Mouse (Mus musculus): ENCODE measurements around the gene Nadk. TPM values are rescaled to one million over a fixed set of nuclear protein-coding genes. Genes with fewer than 3 reads are reported as not detected.
A peak's percentile ranks its signal among the peaks of the same experiment; 100 is the strongest.

Gene Nadk
- polyA plus RNA-seq, 1 experiment = 116 TPM

GRCm38 (mm10) chr4:155578336-155579125 is 16.4 kb downstream of the Nadk start:
- H3K4me1 ChIP-seq (ENCODE audit: control insufficient read depth, insufficient read depth, low read length) = peaks cover 6% of the 10 kb centered on the region
- H3K27ac ChIP-seq (ENCODE audit: insufficient read depth, low read length) = no peak overlapping the region
- H3K4me3 ChIP-seq (ENCODE audit: insufficient read depth, low read length) = no peak overlapping the region
- TF ChIP-seq CTCF (IDR thresholded peaks at IDR 0.05; ENCODE audit: borderline replicate concordance, insufficient read depth, low read length) (no peak), POLR2A (IDR thresholded peaks at IDR 0.05; ENCODE audit: low read depth, low read length) (no peak)

- TF ChIP-seq POLR2A (IDR thresholded peaks at IDR 0.05; ENCODE audit: low read depth, low read length) (no peak), CTCF (IDR thresholded peaks at IDR 0.05; ENCODE audit: borderline replicate concordance, insufficient read depth, low read length) (0 out of 2 replicates have a peak, but pooled peaks have one; percentile 28)
- peaks cover 6% of the 10 kb centered on the region for H3K4me1 ChIP-seq (ENCODE audit: control insufficient read depth, insufficient read depth, low read length)
- H3K4me3 ChIP-seq (ENCODE audit: insufficient read depth, low read length) = no peak overlapping the region
- H3K27ac ChIP-seq (ENCODE audit: insufficient read depth, low read length) = no peak overlapping the region
Observed at GRCm38 (mm10) chr4:155580420-155580819, 18.2 kb downstream of the Nadk start.

- Histone ChIP-seq H3K4me1 (ENCODE audit: control insufficient read depth, insufficient read depth, low read length) (peaks cover 6% of the 10 kb centered on the region), H3K27ac (ENCODE audit: insufficient read depth, low read length) (peak overlapping the region; percentile 62), H3K4me3 (ENCODE audit: insufficient read depth, low read length) (0 out of 2 replicates have a peak overlapping the region, but pooled peaks have one; percentile 5)
- TF ChIP-seq POLR2A (IDR thresholded peaks at IDR 0.05; ENCODE audit: low read depth, low read length) (no peak), CTCF (IDR thresholded peaks at IDR 0.05; ENCODE audit: borderline replicate concordance, insufficient read depth, low read length) (no peak)
Observed at GRCm38 (mm10) chr4:155582279-155582905, 20.2 kb downstream of the Nadk start.

- H3K4me1 ChIP-seq (ENCODE audit: control insufficient read depth, insufficient read depth, low read length) = no peaks in the 10 kb centered on the region
- TF ChIP-seq CTCF (IDR thresholded peaks at IDR 0.05; ENCODE audit: borderline replicate concordance, insufficient read depth, low read length) (no peak), POLR2A (IDR thresholded peaks at IDR 0.05; ENCODE audit: low read depth, low read length) (no peak)
- no peak overlapping the region for H3K27ac ChIP-seq (ENCODE audit: insufficient read depth, low read length)
- H3K4me3 ChIP-seq (ENCODE audit: insufficient read depth, low read length) = no peak overlapping the region
Observed at GRCm38 (mm10) chr4:155589356-155589755, 27.2 kb downstream of the Nadk start.

- no peak overlapping the region for H3K27ac ChIP-seq (ENCODE audit: insufficient read depth, low read length)
Observed at GRCm38 (mm10) chr4:155591012-155591719, 29.0 kb downstream of the Nadk start.

GRCm38 (mm10) chr4:155593780-155594179 is 31.6 kb downstream of the Nadk start:
- Histone ChIP-seq H3K4me3 (ENCODE audit: insufficient read depth, low read length) (no peak overlapping the region), H3K4me1 (ENCODE audit: control insufficient read depth, insufficient read depth, low read length) (no peaks in the 10 kb centered on the region), H3K27ac (ENCODE audit: insufficient read depth, low read length) (no peak overlapping the region)
- TF ChIP-seq POLR2A (IDR thresholded peaks at IDR 0.05; ENCODE audit: low read depth, low read length) (no peak), CTCF (IDR thresholded peaks at IDR 0.05; ENCODE audit: borderline replicate concordance, insufficient read depth, low read length) (no peak)

More at GRCm38 (mm10) chr4:155591012-155591719, 29.0 kb downstream of the Nadk start:
- H3K4me3 ChIP-seq (ENCODE audit: insufficient read depth, low read length) = no peak overlapping the region
- no peaks in the 10 kb centered on the region for H3K4me1 ChIP-seq (ENCODE audit: control insufficient read depth, insufficient read depth, low read length)
- TF ChIP-seq POLR2A (IDR thresholded peaks at IDR 0.05; ENCODE audit: low read depth, low read length) (no peak), CTCF (IDR thresholded peaks at IDR 0.05; ENCODE audit: borderline replicate concordance, insufficient read depth, low read length) (no peak)

GRCm38 (mm10) chr4:155595777-155596176 is 33.6 kb downstream of the Nadk start:
- TF ChIP-seq CTCF (IDR thresholded peaks at IDR 0.05; ENCODE audit: borderline replicate concordance, insufficient read depth, low read length) (no peak), POLR2A (IDR thresholded peaks at IDR 0.05; ENCODE audit: low read depth, low read length) (no peak)
- no peaks in the 10 kb centered on the region for H3K4me1 ChIP-seq (ENCODE audit: control insufficient read depth, insufficient read depth, low read length)
- H3K4me3 ChIP-seq (ENCODE audit: insufficient read depth, low read length) = no peak overlapping the region
- H3K27ac ChIP-seq (ENCODE audit: insufficient read depth, low read length) = no peak overlapping the region

- Histone ChIP-seq H3K4me3 (ENCODE audit: insufficient read depth, low read length) (no peak overlapping the region), H3K27ac (ENCODE audit: insufficient read depth, low read length) (no peak overlapping the region), H3K4me1 (ENCODE audit: control insufficient read depth, insufficient read depth, low read length) (no peaks in the 10 kb centered on the region)
- no peak for TF ChIP-seq CTCF (IDR thresholded peaks at IDR 0.05; ENCODE audit: borderline replicate concordance, insufficient read depth, low read length)
- TF ChIP-seq POLR2A (IDR thresholded peaks at IDR 0.05; ENCODE audit: low read depth, low read length) = no peak
Observed at GRCm38 (mm10) chr4:155596606-155597005, 34.4 kb downstream of the Nadk start.

- TF ChIP-seq POLR2A (IDR thresholded peaks at IDR 0.05; ENCODE audit: low read depth, low read length) = no peak
- no peak for TF ChIP-seq CTCF (IDR thresholded peaks at IDR 0.05; ENCODE audit: borderline replicate concordance, insufficient read depth, low read length)
- Histone ChIP-seq H3K4me1 (ENCODE audit: control insufficient read depth, insufficient read depth, low read length) (no peaks in the 10 kb centered on the region; the same call in none of the 2 replicates), H3K4me3 (ENCODE audit: insufficient read depth, low read length) (no peak overlapping the region), H3K27ac (ENCODE audit: insufficient read depth, low read length) (no peak overlapping the region)
Observed at GRCm38 (mm10) chr4:155598536-155598935, 36.4 kb downstream of the Nadk start.
